8 mouse cellular contexts compared by ENCODE assay signal in the genomic region with DNA sequence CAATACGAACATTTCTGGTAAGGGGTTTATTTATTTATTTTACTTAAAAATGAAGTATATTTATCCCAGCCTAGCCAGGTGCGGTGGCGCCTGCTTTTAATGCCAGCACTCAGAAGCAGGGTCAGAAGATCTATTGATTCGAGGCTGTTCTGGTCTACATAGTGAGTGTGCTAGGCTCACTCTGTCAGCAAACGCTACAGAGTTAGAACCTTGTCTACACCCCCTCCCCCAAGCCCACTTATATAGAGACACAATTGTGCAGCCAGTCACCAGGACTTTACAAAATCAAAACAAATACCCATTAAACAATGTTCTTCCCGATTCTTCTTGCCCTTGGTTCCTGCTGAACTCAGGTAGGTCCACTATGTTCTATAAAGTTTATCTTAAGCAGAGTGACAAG. TPM values are rescaled to one million over a fixed set of nuclear protein-coding genes. Genes with fewer than 3 reads are reported as not detected.
DNase-seq lines count a peak whose midpoint lies in the region; ATAC-seq and TF ChIP-seq lines count a peak whose summit lies in the region.

No protein-coding gene starts in this region.

- H3K4me1 ChIP-seq in neural tube, embryonic 11.5 days (ENCODE audit: control insufficient read depth, insufficient read depth, low read length): peaks cover 4% of the 10 kb centered on the region; the same call in 1 of the 2 replicates
- H3K4me1 ChIP-seq in intestine, postnatal 0 days (replicated peaks; ENCODE audit: control insufficient read depth, insufficient read depth, low read length): no peaks in the 10 kb centered on the region
- H3K4me1 ChIP-seq in stomach, embryonic 14.5 days (ENCODE audit: control insufficient read depth, insufficient read depth, low read length): peaks cover 3% of the 10 kb centered on the region; the same call in 1 of the 2 replicates

- no peaks in the 10 kb centered on the region for H3K9me3 ChIP-seq in neural tube, embryonic 11.5 days (ENCODE audit: control insufficient read depth, low read length)
- no peaks in the 10 kb centered on the region for H3K9me3 ChIP-seq in intestine, postnatal 0 days (ENCODE audit: control insufficient read depth)
- H3K9me3 ChIP-seq in stomach, embryonic 14.5 days (ENCODE audit: control insufficient read depth, low read depth, low read length): no peaks in the 10 kb centered on the region

- ATAC-seq in CD4-positive, CD25-positive, alpha-beta regulatory T cell, adult 4 months: no peak
- no peak for ATAC-seq in neural tube, embryonic 11.5 days (ENCODE audit: insufficient read depth, low FRiP score, low TSS enrichment)
- ATAC-seq in intestine, postnatal 0 days: no peak
- no peak for ATAC-seq in stomach, embryonic 14.5 days (ENCODE audit: insufficient number of reproducible peaks, insufficient read depth, low FRiP score, low read depth)

- no peak overlapping the region for H3K27ac ChIP-seq in neural tube, embryonic 11.5 days (ENCODE audit: low read depth, low read length)
- H3K27ac ChIP-seq in intestine, postnatal 0 days (ENCODE audit: low read depth, low read length): no peak overlapping the region
- no peak overlapping the region for H3K27ac ChIP-seq in stomach, embryonic 14.5 days (ENCODE audit: low read length)

- H3K4me3 ChIP-seq in neural tube, embryonic 11.5 days (ENCODE audit: low read depth, low read length): peak overlapping the region; percentile 70
- peak overlapping the region; percentile 65 for H3K4me3 ChIP-seq in intestine, postnatal 0 days (ENCODE audit: low read depth, low read length)
- peak overlapping the region; percentile 72 for H3K4me3 ChIP-seq in stomach, embryonic 14.5 days (ENCODE audit: low read depth, low read length)

- intact Hi-C loops in left cerebral cortex, postnatal 4 days (cut with DNase I): no loop called here

- whole genome bisulfite sequencing in neural tube, embryonic 11.5 days: 32% methylated on average over 6 of the region's 6 CpGs
- WGBS in intestine, postnatal 0 days: 15% methylated on average over 6 of the region's 6 CpGs
- WGBS in stomach, embryonic 14.5 days: 15% methylated on average over 6 of the region's 6 CpGs

- no peaks in the 10 kb centered on the region for H3K27me3 ChIP-seq in neural tube, embryonic 11.5 days (ENCODE audit: control insufficient read depth, insufficient read depth, low read length)
- H3K27me3 ChIP-seq in intestine, postnatal 0 days (replicated peaks; ENCODE audit: control insufficient read depth, insufficient read depth, low read length): no peaks in the 10 kb centered on the region
- no peaks in the 10 kb centered on the region for H3K27me3 ChIP-seq in stomach, embryonic 14.5 days (ENCODE audit: control insufficient read depth, insufficient read depth, low read length)

- DNase-seq in CD4-positive, CD25-positive, alpha-beta regulatory T cell, adult 2 months (ENCODE audit: low read depth, low spot score): peak; percentile 19
- no peak for DNase-seq in neural tube, embryonic 11.5 days (ENCODE audit: low spot score)
- DNase-seq in neural tube, embryonic 10.5 days (ENCODE audit: extremely low spot score, low spot score): no peak
- no peak for DNase-seq in gastrocnemius, adult 18-20 months (ENCODE audit: low spot score)
- no peak for DNase-seq in left cerebral cortex, postnatal 4 days

- no peak overlapping the region; the same call in 1 of the 2 replicates for H3K9ac ChIP-seq in neural tube, embryonic 11.5 days (ENCODE audit: low read length)
- H3K9ac ChIP-seq in intestine, postnatal 0 days (ENCODE audit: low read depth, low read length): peak overlapping the region; percentile 52; the same call in 1 of the 2 replicates
- no peak overlapping the region for H3K9ac ChIP-seq in stomach, embryonic 14.5 days (replicated peaks; ENCODE audit: low read depth, low read length)

- H3K36me3 ChIP-seq in neural tube, embryonic 11.5 days (ENCODE audit: control insufficient read depth, insufficient read depth, low read length): no peaks in the 10 kb centered on the region
- H3K36me3 ChIP-seq in intestine, postnatal 0 days (ENCODE audit: control insufficient read depth, insufficient read depth): no peaks in the 10 kb centered on the region
- no peaks in the 10 kb centered on the region for H3K36me3 ChIP-seq in stomach, embryonic 14.5 days (ENCODE audit: control insufficient read depth, insufficient read depth, low read length)

- TF ChIP-seq CTCF in intestine, postnatal 0 days (IDR thresholded peaks at IDR 0.05; ENCODE audit: low read depth): no peak

- peak overlapping the region; percentile 55 for H3K4me2 ChIP-seq in neural tube, embryonic 11.5 days (ENCODE audit: low read depth)
- H3K4me2 ChIP-seq in intestine, postnatal 0 days (replicated peaks; ENCODE audit: low read depth): peak overlapping the region; percentile 87
- H3K4me2 ChIP-seq in stomach, embryonic 14.5 days (replicated peaks; ENCODE audit: low read depth, low read length): peak overlapping the region; percentile 92

RNA-seq across cellular contexts. Expression of a gene that starts 0.8 kb away (rescaled TPM):
- polyA plus RNA-seq in CD4-positive, CD25-positive, alpha-beta regulatory T cell, adult 4 months (2017; shearing (Covaris generic)): 10 to 100 TPM; 35.2 to 42.3 TPM
- 40.3 and 44.1 TPM in 2 replicates for polyA plus RNA-seq in neural tube, embryonic 11.5 days (2014; fragmentation: Nextera tagmentation; extraction: Ambion mirVana)
- 22.3 and 23.1 TPM in 2 replicates for polyA plus RNA-seq in intestine, postnatal 0 days (2015; fragmentation: Nextera tagmentation; extraction: Ambion mirVana)
- polyA plus RNA-seq in stomach, embryonic 14.5 days (2014; fragmentation: Nextera tagmentation; extraction: Ambion mirVana): 25.0 and 27.8 TPM in 2 replicates
- total RNA-seq in gastrocnemius, adult 18-20 months (2021): 10 to 100 TPM; 55.7 to 62.5 TPM
- 10 to 100 TPM; 19.2 to 21.5 TPM for total RNA-seq in left cerebral cortex, postnatal 4 days (2021)

RNA-seq across cellular contexts. Expression of a gene that starts 33.0 kb away (rescaled TPM):
- polyA plus RNA-seq in CD4-positive, CD25-positive, alpha-beta regulatory T cell, adult 4 months (2017; shearing (Covaris generic)): 10 to 100 TPM; 86.1 to 97.5 TPM
- polyA plus RNA-seq in neural tube, embryonic 11.5 days (2014; fragmentation: Nextera tagmentation; extraction: Ambion mirVana): 50.2 and 51.5 TPM in 2 replicates
- polyA plus RNA-seq in intestine, postnatal 0 days (2015; fragmentation: Nextera tagmentation; extraction: Ambion mirVana): 65.1 and 67.9 TPM in 2 replicates
- polyA plus RNA-seq in stomach, embryonic 14.5 days (2014; fragmentation: Nextera tagmentation; extraction: Ambion mirVana): 71.1 and 76.0 TPM in 2 replicates
- total RNA-seq in gastrocnemius, adult 18-20 months (2021): 1 to 10 TPM; 6.6 to 9.0 TPM
- total RNA-seq in left cerebral cortex, postnatal 4 days (2021): 10 to 100 TPM; 28.9 to 29.9 TPM

RNA-seq across cellular contexts. Expression of a gene that starts 43.8 kb away (rescaled TPM):
- polyA plus RNA-seq in CD4-positive, CD25-positive, alpha-beta regulatory T cell, adult 4 months (2017; shearing (Covaris generic)): 10 to 100 TPM; 12.6 to 18.7 TPM
- polyA plus RNA-seq in neural tube, embryonic 11.5 days (2014; fragmentation: Nextera tagmentation; extraction: Ambion mirVana): 62.3 and 64.7 TPM in 2 replicates
- 6.6 and 6.9 TPM in 2 replicates for polyA plus RNA-seq in intestine, postnatal 0 days (2015; fragmentation: Nextera tagmentation; extraction: Ambion mirVana)
- 27.0 and 29.9 TPM in 2 replicates for polyA plus RNA-seq in stomach, embryonic 14.5 days (2014; fragmentation: Nextera tagmentation; extraction: Ambion mirVana)
- 1 to 10 TPM; 4.9 to 6.9 TPM for total RNA-seq in gastrocnemius, adult 18-20 months (2021)
- total RNA-seq in left cerebral cortex, postnatal 4 days (2021): 10 to 100 TPM; 17.7 to 19.2 TPM
